Mouse (Mus musculus) myocyte (in vitro differentiated cells): ENCODE results near the gene Map4.
"Not testable (repeated sequence)": the region's sequence is repeated elsewhere in the genome, so short reads cannot be mapped to it uniquely, and the experiment has no call there.

Source experiments
- CEBPB ChIP-seq: IDR thresholded peaks from 2 replicates; pipeline ENCODE4 v1.6.1; 2011; ENCODE audit warnings: mild to moderate bottlenecking, moderate library complexity; ENCODE audit not compliant: poor library complexity, insufficient read depth, severe bottlenecking
- E2F4 ChIP-seq: IDR thresholded peaks from one replicate; pipeline ENCODE4 v1.6.1; 2011; ENCODE audit warnings: mild to moderate bottlenecking, control low read depth, moderate library complexity; ENCODE audit not compliant: insufficient read depth
- MAX ChIP-seq: IDR thresholded peaks from one replicate; pipeline ENCODE4 v1.6.1; 2011; ENCODE audit warnings: low read depth, mild to moderate bottlenecking, control low read depth
- MYOD1 ChIP-seq, 3 experiments: IDR thresholded peaks; one replicate each; pipeline ENCODE4 v1.6.1; 2011; ENCODE audit warnings: control low read depth in 2 of 3, low read depth in 2 of 3, mild to moderate bottlenecking in 2 of 3, moderate library complexity in 1 of 3; ENCODE audit not compliant: insufficient read length in 2 of 3, control insufficient read depth in 1 of 3
- MYOG ChIP-seq, 3 experiments: IDR thresholded peaks; one replicate each; pipeline ENCODE4 v1.6.1; 2011; ENCODE audit warnings: control low read depth in 2 of 3, low read depth in 2 of 3, mild to moderate bottlenecking in 2 of 3; ENCODE audit not compliant: insufficient read length in 2 of 3, control insufficient read depth in 1 of 3, insufficient read depth in 1 of 3
- POLR2A ChIP-seq: IDR thresholded peaks from one replicate; pipeline ENCODE4 v1.6.1; 2011; ENCODE audit warnings: low read depth, mild to moderate bottlenecking, control low read depth, moderate library complexity; ENCODE audit not compliant: insufficient read length
- POLR2AphosphoS2 ChIP-seq: IDR thresholded peaks from one replicate; pipeline ENCODE4 v1.6.1; 2011; ENCODE audit warnings: low read depth, control low read depth; ENCODE audit not compliant: insufficient read length
- REST ChIP-seq: IDR thresholded peaks from one replicate; pipeline ENCODE4 v1.6.1; 2011; ENCODE audit warnings: mild to moderate bottlenecking, control low read depth, moderate library complexity; ENCODE audit not compliant: insufficient read depth, insufficient read length
- TCF12 ChIP-seq: IDR thresholded peaks from one replicate; pipeline ENCODE4 v1.6.1; 2011; ENCODE audit warnings: mild to moderate bottlenecking, control low read depth; ENCODE audit not compliant: poor library complexity, insufficient read depth, severe bottlenecking
- TCF3 ChIP-seq: IDR thresholded peaks from one replicate; pipeline ENCODE4 v1.6.1; 2011; ENCODE audit warnings: low read depth, control low read depth; ENCODE audit not compliant: insufficient read length
- USF1 ChIP-seq: IDR thresholded peaks from one replicate; pipeline ENCODE4 v1.6.1; 2011; ENCODE audit warnings: low read depth, mild to moderate bottlenecking, control low read depth, moderate library complexity

GRCm38 (mm10) chr9:110124008-110124540, 192.8 kb downstream of the Map4 start:
- TF ChIP-seq MYOG (IDR thresholded peaks at IDR 0.05; ENCODE audit: control insufficient read depth in 1 of 3, insufficient read depth in 1 of 3, insufficient read length in 2 of 3, low read depth in 2 of 3); POLR2A; USF1; CEBPB; E2F4; MYOD1 (IDR thresholded peaks at IDR 0.05; ENCODE audit: control insufficient read depth in 1 of 3, insufficient read length in 2 of 3, low read depth in 2 of 3); TCF12; TCF3; MAX; REST; POLR2AphosphoS2: not testable (repeated sequence)
